Mouse (Mus musculus): ENCODE measurements around the gene Sat2. TPM values are rescaled to one million over a fixed set of nuclear protein-coding genes. Genes with fewer than 3 reads are reported as not detected.
"Not testable (repeated sequence)": the region's sequence is repeated elsewhere in the genome, so short reads cannot be mapped to it uniquely, and the experiment has no call there.

Gene Sat2
- total RNA-seq, 4 experiments from 2014 or later, result 7.9 to 11.6 (median 10.5) TPM

GRCm38 (mm10) chr11:69600098-69600497 lies 21.7 kb upstream of the Sat2 start:
- DNase-seq (ENCODE audit: low spot score in 2 of 2), result peak in 1 of 2 experiments; percentile 80

- no peak for DNase-seq (ENCODE audit: low spot score in 2 of 2)
These were observed 20.1 kb upstream of the Sat2 start for GRCm38 (mm10) chr11:69601768-69602167.

- DNase-seq (ENCODE audit: low spot score in 2 of 2), result no peak
These were observed 18.3 kb upstream of the Sat2 start for GRCm38 (mm10) chr11:69603516-69603915.

- DNase-seq (ENCODE audit: low spot score in 2 of 2), result no peak
These were observed 17.5 kb upstream of the Sat2 start for GRCm38 (mm10) chr11:69604347-69604746.

- no peak for DNase-seq (ENCODE audit: low spot score in 2 of 2)
These were observed 16.8 kb upstream of the Sat2 start for GRCm38 (mm10) chr11:69604795-69605664.

GRCm38 (mm10) chr11:69605726-69606490 lies 15.9 kb upstream of the Sat2 start, which contains the start of gene Atp1b2:
Gene Atp1b2, minus strand, starts transcription at chr11:69605942.
- DNase-seq (ENCODE audit: low spot score in 2 of 2), result peak; percentile 67 to 76

GRCm38 (mm10) chr11:69606491-69606795 lies 15.4 kb upstream of the Sat2 start:
- no peak for DNase-seq (ENCODE audit: low spot score in 2 of 2)

GRCm38 (mm10) chr11:69606832-69607231 lies 15.0 kb upstream of the Sat2 start:
- no peak for DNase-seq (ENCODE audit: low spot score in 2 of 2)

- DNase-seq (ENCODE audit: low spot score in 2 of 2), result no peak
These were observed 13.3 kb upstream of the Sat2 start for GRCm38 (mm10) chr11:69608525-69608924.

- no peak for DNase-seq (ENCODE audit: low spot score in 2 of 2)
These were observed 12.4 kb upstream of the Sat2 start for GRCm38 (mm10) chr11:69609416-69609815.

GRCm38 (mm10) chr11:69610899-69611298 lies 10.9 kb upstream of the Sat2 start:
- no peak for DNase-seq (ENCODE audit: low spot score in 2 of 2)

- peak; percentile 37 to 72 for DNase-seq (ENCODE audit: low spot score in 2 of 2)
These were observed 8.1 kb upstream of the Sat2 start for GRCm38 (mm10) chr11:69613553-69614256.

- DNase-seq (ENCODE audit: low spot score in 2 of 2), result not testable (repeated sequence)
These were observed 7.6 kb upstream of the Sat2 start for GRCm38 (mm10) chr11:69614257-69614588.

GRCm38 (mm10) chr11:69616781-69617180 lies 5.0 kb upstream of the Sat2 start:
- DNase-seq (ENCODE audit: low spot score in 2 of 2), result no peak

- no peak for DNase-seq (ENCODE audit: low spot score in 2 of 2)
These were observed 4.0 kb upstream of the Sat2 start, which contains the start of gene Shbg for GRCm38 (mm10) chr11:69617805-69618204. Gene Shbg, minus strand, starts transcription at chr11:69617905.

- no peak for DNase-seq (ENCODE audit: low spot score in 2 of 2)
These were observed 1.3 kb upstream of the Sat2 start for GRCm38 (mm10) chr11:69620394-69621081.

- DNase-seq (ENCODE audit: low spot score in 2 of 2), result no peak
These were observed 582 bp downstream of the Sat2 start for GRCm38 (mm10) chr11:69622406-69622805.

GRCm38 (mm10) chr11:69623006-69623405 lies 1.2 kb downstream of the Sat2 start:
- DNase-seq (ENCODE audit: low spot score in 2 of 2), result no peak

- not testable (repeated sequence) for DNase-seq (ENCODE audit: low spot score in 2 of 2)
These were observed 2.5 kb downstream of the Sat2 start for GRCm38 (mm10) chr11:69624339-69624738.

- peak in 1 of 2 experiments; percentile 61 for DNase-seq (ENCODE audit: low spot score in 2 of 2)
These were observed 6.5 kb downstream of the Sat2 start for GRCm38 (mm10) chr11:69628286-69628685.

- no peak for DNase-seq (ENCODE audit: low spot score in 2 of 2)
These were observed 8.0 kb downstream of the Sat2 start for GRCm38 (mm10) chr11:69629802-69630201.

All from left cerebral cortex, adult 8-10 months (tissue).